Mouse (Mus musculus) fibroblast of lung, adult 2 months (primary cell): ENCODE results near the gene Zbtb8a.
"Not testable (repeated sequence)": the region's sequence is repeated elsewhere in the genome, so short reads cannot be mapped to it uniquely, and the experiment has no call there.

ENCODE experiments used
- DNase-seq: peaks from one replicate; pipeline ENCODE4 v3.0.0-alpha.2; 2011; ENCODE audit warnings: low read depth

Zbtb8a gene

GRCm38 (mm10) chr4:129377601-129378390 is at the start of gene Zbtb8a:
Zbtb8a (minus strand) TSS chr4:129378116.
- no peak for DNase-seq

GRCm38 (mm10) chr4:129418321-129418720 is 40.4 kb upstream of the Zbtb8a start:
- no peak for DNase-seq

DNA sequence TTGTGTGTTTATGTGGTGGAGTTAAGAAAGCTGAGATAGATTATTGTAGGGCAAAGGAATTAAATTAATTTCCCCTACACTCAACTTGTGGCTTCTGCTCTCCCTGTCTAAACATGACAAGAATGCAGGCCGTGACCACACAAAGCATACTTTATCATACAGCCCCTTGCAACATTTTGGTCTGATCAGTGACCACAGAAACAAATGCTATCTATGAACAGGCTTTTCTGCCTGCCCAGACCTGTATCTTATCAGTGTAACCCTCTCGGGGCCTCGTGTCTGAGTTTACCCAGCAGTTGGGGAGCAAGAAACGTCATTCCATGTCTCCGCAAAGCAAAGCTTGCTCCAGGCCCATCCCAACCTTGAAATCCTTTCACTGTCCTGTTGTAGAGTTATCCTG is 38.6 kb upstream of the Zbtb8a start:
- no peak for DNase-seq

- DNase-seq = no peak
Observed at GRCm38 (mm10) chr4:129415892-129416291, 38.0 kb upstream of the Zbtb8a start.

DNA sequence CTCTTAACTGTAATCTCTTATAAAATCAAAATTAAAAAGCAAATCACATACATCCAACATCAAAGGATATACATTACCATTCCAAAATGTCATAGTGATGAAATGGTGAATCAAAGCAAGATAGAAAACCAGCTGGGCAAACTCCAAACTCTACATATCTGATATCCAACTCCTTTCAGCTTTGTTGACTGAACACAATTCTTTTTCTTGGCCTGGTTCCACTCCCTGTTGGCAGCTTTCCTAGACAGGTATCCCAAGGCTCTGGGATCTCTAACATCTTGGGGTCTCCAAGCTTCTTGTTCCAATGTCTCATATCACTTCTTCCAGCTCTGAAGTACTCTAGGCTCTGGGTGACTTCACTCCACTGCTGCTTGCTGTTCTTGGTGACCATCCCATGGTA is 33.1 kb upstream of the Zbtb8a start:
- DNase-seq = no peak

DNA sequence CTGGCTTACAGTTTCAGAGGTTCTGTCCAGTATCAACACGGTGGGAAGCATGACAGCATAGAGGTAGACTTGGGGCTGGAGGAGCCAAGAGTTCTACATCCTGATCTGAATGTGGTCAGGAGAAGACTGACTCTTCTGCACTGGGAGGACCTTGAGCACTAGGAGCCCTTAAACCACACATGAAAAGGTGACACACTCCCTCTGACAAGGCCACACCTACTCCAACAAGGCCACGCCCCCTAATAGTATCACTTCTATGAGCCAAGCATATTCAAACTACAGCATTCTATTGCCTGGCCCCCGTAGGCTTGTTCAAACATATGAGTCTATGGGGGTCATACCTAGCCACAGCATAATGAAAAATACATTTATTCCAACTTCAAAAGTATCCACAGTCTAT is 32.6 kb upstream of the Zbtb8a start:
- not testable (repeated sequence) for DNase-seq

DNA sequence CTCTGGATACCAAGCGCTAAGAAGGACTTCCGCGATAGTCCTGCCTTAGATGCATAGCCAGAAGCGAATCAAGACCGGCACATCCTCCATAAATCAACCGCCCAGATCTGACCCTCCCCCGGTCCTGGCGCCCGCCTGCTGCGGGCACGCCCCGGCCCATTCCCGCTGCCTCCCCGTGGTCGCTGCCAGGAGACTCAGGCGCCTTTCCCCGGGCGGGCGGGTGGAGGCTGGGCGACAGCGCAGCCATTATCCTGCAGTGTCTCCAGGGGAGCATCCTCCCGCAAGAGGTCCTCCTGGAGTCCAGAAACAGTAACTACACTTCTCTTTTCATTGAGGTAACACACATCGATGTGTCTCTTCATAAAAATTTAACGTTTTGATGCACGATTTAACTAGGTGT is 28.5 kb upstream of the Zbtb8a start:
- peak; percentile 21 for DNase-seq

- no peak for DNase-seq
Observed at GRCm38 (mm10) chr4:129399813-129400212, 21.9 kb upstream of the Zbtb8a start.

- DNase-seq = no peak
Observed at GRCm38 (mm10) chr4:129396960-129397359, 19.0 kb upstream of the Zbtb8a start.

- no peak for DNase-seq
Observed at GRCm38 (mm10) chr4:129394089-129394870, 16.4 kb upstream of the Zbtb8a start.

DNA sequence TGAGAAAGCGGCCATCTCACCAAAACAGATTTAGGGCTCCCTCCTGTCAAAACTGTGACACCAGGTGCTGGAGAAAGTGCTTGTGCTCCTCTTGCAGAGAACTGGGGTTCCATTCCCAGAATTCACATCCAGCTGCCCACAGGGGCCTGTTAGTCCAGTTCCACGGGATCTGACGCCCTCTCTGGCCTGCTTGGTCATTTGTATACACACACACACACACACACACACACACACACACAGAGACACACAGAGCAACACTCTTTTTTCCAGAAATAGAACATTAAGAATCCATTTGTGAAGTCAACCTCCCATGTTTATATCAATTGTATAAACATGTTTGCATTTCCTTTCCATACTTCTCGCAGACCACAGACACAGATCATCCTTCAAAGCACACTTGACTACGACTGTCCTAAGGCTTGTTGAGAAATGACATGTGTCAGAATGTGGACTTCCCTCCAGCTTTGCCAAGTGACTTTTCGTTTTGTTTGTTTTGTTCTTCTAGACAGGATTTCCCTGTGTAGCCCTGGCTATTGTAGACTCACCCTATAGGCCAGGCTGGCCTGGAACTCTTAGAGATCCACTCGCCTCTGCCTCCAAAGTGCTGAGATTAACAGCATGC is 13.1 kb upstream of the Zbtb8a start:
- DNase-seq = no peak

DNA sequence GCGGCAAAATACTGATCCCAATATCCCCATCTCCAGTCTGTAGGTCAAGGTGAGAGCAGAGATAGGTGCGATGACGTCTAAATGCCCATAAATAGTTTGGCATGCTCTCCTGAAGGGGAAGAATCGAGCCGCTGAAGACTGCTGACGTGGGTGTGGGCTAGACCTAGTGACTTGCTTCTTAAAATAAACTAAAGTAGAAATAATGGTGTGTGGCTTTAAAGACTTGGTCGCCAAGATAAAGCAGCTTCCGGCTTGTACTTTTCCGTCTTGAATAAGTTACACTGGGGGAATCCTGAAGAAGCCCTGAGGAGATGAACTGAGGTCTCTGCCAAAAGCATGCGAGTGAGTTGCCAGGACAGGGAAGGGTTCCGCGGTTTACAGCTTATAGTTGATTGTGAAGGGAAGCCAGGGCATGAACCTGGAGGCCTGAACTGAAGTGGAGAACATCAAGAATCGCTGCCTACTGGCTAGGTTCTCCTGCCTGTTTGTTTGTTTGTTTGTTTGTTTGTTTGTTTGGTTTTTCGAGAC is 12.4 kb upstream of the Zbtb8a start:
- no peak for DNase-seq

- no peak for DNase-seq
Observed at GRCm38 (mm10) chr4:129388404-129388803, 10.5 kb upstream of the Zbtb8a start.

GRCm38 (mm10) chr4:129386989-129387388 is 9.1 kb upstream of the Zbtb8a start:
- no peak for DNase-seq

DNA sequence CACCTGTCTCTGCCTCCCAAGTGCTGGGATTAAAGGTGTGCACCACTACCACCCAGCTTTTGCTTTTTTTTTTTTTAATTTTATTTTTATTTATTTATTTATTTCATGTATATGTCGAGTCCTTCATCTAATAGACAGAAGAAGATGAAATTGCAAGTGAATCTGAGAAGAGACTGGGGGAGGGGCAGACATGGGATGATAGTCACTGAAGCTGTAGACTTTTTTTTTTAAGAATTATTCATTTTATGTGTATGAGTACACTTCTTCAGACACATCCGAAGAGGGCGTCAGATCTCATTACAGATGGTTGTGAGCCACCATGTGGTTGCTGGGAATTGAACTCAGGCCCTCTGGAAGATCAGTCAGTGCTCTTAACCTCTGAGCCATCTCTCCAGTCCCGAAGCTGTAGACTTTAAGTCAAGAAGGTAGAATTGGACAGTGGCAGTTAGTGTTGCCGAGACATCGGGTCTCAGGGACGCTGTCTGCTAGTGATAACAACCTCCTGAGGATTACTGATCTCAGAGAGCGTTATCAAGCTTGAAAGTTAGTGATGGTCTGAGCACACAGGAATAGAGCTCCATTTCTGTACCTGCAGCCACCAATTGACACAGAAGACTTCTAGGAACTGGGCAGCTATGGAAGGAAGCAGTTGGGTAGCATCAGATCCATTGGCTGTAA is 8.5 kb upstream of the Zbtb8a start:
- DNase-seq = no peak

GRCm38 (mm10) chr4:129385685-129386084 is 7.8 kb upstream of the Zbtb8a start:
- DNase-seq = no peak

DNA sequence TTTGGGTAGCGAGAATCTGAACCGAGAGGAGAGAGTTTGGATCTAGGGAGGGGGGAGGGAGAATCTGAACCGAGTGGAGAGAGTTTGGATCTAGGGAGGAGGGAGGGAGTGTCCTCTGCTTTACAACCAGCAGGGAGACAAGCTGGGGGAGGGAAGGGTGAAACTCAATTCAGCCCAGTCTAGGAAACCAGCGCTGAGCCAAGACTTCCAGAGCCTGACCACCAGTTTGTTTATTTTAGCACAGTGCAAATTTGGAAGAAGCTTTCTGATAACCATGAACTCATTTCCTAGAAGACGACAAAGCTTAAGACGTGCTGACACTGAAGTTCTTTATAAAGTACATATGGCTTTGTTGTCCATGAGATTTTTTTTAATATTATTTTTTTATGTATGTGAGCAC is 6.5 kb upstream of the Zbtb8a start:
- DNase-seq = no peak

GRCm38 (mm10) chr4:129383586-129383985 is 5.7 kb upstream of the Zbtb8a start:
- no peak for DNase-seq

- no peak for DNase-seq
Observed at GRCm38 (mm10) chr4:129382488-129382887, 4.6 kb upstream of the Zbtb8a start.

DNA sequence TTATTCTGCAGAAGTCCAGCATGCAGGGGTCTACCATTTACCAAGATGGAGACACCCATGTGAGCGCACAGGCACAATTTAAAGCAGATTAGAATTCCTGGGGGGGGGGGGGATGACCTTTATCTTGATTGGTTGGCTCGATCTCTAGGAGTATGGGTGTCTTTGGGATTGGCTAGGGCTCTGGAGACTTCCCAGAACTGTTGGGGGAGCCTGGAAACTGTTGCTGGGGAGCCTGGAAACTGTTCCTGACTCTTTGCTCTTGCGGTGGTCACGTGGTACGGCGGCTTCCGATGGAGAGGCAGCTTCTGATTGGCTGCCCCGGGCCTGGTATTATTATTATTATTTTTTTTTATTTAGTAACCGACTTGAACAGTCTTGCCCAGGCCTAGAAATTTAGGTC is 4.1 kb upstream of the Zbtb8a start:
- no peak for DNase-seq

DNA sequence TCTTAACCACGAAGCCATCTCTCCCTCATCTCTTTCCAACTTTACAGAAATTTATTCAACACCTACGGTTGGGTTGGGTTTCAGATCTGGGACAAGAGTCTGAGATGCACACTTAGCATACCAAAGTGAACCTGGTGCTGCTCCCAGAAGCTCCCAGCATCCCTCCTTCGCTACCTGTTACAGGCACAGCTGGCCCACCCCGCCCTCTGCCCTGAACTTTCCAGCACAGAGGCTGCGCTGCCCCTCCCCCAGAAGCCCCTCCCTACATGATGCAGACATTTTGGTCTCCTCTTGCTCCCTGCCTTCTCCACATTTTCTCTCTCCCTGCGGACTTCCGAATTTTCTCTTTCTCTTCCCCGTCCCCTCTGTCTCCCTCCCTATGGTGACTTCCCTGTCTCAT is 3.2 kb upstream of the Zbtb8a start:
- DNase-seq = no peak

- no peak for DNase-seq
Observed at GRCm38 (mm10) chr4:129379805-129380204, 1.9 kb upstream of the Zbtb8a start.
